Mouse (Mus musculus) heart, postnatal 4 days (tissue): ENCODE results near the gene Ankrd45. TPM values are rescaled to one million over a fixed set of nuclear protein-coding genes. Genes with fewer than 3 reads are reported as not detected.
"Not testable (repeated sequence)": the region's sequence is repeated elsewhere in the genome, so short reads cannot be mapped to it uniquely, and the experiment has no call there.

Source experiments
- DNase-seq: peaks from one replicate; pipeline ENCODE4 v3.0.0; 2021
- total RNA-seq, 2 experiments: library from RNA; stranded (reverse); gene quantifications; 2 replicates each; pipeline ENCODE4 v1.2.3; 2021

The Ankrd45 gene
- total RNA-seq: 1 to 10 TPM; 3.8 TPM

DNA sequence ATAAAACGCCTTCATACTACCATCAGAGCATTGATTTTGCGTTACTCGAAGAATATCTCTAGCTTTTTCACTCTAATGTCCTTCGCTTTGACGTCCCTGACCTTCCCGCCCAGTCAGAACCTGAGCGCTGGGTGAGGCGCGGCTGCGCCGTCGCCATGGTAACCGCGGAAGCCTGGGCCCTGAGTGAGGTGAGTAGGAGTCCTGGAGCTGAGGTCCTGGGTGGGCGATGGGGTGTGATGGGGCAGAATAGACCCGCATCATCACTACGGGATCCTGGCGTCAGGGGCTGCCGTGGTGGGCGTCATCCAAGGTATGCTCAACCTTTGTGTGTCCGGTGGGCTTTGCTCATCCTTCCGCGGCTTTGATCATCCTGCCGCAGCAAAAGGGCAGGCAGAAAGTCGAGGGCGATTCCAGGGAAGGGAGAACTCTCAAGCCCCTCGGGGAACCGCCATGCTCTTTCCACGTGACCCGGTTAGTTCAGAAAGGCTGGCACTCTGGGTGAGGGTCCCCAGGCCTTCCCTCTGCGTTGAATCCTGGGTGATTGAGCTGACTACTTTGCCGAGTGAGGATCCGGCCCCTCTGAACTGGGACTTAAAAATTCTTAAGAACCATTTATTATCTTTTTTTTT is at the start of gene Ankrd45:
Gene Ankrd45, plus strand, starts transcription at position 161 of the 629 bp plus-strand sequence.
- peak; percentile 65 for DNase-seq

DNA sequence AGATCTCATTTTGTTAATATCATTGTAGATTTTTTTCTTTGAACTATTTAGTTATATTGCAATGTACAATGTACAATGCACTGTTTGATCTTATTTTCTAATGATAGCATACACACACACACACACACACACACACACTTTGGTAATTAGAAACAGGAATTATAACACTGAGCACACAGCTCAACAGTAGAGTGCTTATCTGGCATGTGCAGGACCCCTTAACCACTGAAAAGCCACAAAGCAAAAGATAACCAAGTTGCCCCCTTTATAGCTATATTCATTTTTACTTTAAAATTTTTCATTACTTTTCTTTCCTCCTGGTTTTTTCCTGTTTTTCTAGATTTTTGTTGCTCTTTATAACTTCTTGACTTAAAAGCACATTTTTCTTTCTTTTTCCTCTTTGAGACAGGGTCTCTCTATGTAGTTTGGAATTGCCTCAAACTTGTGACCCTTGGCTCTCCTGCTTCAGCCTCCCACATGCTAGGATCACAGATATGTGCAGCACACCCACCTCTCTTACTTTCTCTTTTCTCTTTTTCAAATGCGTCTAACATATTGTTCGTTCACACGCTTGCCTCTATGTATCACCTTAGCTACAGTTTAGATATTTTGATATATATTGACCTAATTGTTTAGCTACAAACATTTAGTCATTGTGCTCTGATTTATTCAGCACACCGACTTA is 42.6 kb upstream of the Ankrd45 start:
- no peak for DNase-seq

DNA sequence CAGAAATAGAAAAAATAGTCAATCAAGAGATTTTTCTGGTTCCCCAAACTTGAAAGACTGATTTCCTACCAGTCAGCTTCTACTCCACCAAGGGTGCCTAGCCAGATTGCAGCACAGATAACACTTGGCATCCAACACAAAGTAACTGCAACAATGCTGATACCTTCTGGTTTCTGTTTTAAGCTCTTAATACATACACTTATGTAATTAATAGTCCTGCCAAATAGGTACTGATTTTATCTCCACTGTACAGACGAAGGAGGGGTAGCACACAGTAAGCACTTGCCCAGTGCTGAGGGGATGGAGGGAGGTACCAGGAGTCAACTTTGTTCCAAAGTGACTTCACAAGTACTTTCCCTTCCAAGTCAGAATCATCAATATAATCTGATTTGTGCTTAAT is 38.6 kb upstream of the Ankrd45 start:
- no peak for DNase-seq

DNA sequence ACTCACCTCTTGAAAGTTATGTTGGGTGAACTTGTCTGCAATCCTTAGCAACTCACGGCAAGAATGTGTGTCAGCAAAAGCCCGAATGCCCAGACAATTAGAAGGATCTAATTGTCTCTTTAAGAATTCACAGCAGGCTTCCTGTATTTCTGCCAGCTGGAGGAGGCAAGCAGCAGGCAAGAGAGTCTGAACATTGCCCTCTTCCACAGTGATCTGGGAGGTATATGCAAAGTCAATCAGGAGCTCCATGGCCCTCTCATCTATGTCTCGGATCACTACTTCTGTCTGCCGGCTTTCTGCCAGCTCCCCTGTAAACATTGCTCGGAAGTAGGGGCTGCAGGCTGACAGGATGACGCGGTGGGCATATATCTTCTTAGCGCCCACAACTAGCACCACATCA is 33.3 kb upstream of the Ankrd45 start:
- DNase-seq: no peak

DNA sequence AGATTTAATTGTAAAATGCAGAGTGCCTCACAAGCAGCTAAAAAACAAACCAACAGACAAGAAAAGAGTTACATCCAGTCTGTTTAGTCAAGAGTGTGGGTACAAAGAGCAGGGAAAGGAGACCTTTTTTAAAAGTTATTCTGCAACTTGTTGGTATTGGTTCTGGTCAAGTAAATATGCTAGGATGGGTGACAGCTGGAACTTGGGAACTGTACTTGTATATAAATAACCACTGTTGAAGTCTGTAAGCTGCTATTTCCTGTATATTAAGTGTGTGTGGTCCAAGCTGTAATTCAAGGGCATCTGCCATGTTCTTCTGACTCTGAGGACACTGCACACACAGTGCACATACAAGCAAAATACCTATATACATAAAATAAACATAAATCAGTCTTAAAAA is 27.9 kb upstream of the Ankrd45 start:
- no peak for DNase-seq

DNA sequence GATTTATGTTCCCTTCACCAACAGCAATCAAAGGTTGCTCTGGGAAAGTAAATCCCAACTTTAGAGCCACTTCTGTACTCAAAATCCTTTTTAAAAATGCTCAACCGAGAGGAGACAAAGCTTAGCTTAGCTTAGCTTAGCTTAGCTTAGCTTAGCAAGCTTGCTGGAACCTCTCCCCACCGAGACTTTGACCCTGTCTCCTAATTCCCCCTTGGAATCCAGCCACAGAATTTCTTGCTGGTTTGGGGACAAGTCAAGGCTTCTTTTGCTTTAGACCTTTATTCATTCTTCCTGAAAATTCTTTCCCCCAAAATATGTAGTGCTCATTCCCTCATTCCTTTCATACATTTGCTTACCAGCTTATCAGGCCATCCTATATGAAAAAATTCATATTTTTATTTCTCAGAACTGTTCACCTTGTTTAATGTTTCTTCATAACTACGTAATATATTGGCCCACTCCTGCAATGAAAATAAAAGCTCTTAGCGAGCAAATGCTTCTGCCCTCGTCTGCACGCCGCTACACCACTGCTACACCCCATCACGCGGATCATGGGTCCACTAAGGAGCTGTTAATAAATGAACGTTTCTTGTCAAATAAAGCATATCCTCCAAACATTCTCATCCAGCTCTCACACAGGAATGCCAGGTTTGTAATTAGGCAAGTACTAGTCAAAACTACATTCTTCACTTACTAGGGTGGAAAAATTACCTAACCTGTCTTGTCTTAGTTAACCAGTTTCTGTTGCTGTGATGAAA is 19.7 kb upstream of the Ankrd45 start:
- DNase-seq: no peak

DNA sequence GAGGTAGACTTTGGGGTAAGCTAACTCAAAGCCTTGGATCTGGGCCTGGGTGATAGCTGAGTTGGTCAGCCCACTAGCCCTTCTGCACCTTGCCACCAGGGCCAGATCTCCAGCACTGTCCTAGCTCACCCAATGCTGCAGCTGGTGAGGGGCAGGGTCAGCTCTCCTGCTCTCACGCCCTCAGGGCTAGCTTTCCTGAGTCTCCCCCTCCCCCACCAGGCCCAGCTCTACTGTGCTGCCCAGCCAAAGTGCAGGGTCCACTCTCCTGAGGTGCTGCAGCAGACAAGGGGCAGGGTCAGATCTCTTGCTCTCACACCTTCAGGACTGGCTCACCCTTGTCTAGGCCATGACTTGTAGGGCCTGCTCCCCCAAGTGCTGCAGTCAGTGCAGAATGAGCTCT is 16.0 kb upstream of the Ankrd45 start:
- no peak for DNase-seq

DNA sequence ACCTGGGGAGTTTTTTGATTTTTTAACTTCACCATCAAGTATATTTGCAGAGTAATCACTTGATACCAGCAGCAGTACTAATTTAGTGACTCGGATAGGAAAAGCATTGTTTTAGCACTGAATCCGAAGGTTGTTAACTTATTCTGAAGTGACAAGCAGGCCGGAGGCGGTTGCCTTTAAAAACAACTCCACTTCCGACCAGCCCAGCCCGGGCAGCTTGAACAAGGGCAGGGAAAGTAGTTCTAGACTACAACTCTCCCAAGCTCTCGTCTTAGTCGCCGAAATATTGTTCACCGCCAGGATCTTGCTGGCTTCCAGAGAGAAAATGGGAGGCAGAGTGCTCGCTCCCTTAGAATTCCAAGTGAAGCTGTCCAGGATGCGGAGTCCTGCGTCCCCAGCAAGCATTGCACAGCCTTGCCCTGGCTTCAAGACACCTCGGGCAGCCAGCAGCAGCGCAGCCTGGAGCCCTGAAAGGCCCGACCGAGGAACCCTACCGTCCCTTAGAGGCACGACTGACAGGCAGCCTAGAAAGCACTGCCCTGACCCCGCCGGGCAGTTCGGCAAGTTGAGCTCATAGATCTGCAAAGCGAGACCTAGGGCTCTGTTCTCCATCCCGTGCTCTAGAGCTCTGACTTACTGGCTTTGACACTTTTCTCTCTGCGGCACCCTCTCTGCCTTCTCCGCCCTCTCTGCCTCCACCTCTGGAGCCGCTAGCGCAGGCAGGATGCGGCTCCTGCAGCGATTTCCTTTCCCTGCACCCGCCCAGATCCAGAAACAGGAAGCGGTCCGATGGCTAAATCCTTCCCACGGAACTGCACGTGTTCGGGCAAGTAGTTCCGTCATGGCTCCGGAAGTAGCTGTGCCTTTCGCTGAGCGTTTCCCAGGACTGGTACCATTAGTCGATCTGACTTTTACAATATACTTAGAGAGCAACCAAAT is 11.5 kb upstream of the Ankrd45 start, which contains the start of gene Klhl20:
Gene Klhl20, minus strand, starts transcription at position 786 of the 939 bp plus-strand sequence.
- peak; percentile 97 for DNase-seq

DNA sequence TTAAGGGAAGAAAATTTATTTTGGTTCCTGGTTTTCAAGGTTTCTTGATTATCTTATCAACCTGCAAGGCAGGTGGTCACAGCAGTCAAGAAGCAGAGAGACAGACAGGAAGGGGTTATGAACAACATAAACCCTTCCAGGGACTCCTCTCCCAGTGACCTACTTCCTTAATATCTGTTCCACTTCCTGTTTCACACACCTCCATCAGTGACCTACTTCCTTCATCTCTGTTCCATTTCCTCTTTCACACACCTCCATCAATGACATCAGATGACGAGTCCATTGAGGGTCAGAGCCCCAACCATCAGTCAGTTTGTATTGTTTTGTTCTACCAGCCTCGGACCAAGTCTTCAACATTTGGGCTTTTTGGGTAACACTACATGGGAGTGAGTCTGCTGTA is 3.0 kb upstream of the Ankrd45 start:
- no peak for DNase-seq

DNA sequence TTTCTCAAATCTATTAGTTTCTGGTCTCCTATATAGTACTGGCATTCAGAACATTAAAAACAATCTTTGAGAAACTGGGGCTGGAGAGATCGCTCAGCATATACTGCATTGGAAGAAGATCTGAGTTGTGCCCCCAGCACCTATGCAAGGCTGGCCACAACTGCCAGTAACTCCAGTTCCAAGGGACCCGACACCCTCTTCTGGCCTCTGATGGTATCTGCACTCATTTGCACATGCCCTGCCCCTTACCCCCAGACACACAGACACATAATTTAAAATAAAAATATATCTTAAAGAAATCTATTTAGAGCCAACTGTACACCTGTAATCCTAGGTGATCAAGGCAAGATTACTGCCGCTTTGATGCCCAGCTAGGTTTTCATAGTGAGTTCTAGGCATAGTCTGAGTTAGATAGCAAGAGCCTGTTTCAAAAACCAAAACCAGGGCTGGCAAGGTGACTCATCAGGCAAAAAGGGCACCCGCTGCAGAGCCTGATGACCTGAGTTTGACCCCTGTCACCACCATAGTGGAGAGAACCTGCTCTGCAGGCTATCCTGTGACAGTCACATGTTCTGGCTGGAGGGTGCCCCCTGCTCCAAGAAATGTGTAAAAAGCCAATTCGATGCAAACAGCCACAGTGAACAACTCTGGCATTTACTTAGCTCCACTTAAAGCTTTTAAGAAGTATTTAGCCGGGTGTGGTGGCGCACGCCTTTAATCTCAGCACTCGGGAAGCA is 2.3 kb upstream of the Ankrd45 start:
- DNase-seq: no peak

DNA sequence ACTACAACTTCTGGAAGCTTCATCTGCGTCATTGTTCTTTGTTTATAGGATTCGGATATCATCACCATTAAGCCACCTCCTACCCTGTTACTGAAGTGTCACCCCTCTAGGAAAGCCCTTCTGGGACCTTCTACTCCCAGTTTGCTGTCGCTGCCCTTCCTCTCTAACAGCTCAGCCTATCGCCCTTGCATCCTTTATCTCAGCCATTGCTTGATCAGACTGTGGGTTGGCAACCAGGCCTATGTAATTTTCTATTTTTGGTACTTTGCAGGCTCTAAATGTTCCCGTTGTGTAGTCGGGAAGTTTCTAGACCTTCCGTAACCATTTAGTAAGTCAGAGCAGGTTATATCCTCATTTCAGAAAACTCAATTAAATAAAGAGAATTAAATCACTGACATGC is 725 bp downstream of the Ankrd45 start:
- DNase-seq: no peak

DNA sequence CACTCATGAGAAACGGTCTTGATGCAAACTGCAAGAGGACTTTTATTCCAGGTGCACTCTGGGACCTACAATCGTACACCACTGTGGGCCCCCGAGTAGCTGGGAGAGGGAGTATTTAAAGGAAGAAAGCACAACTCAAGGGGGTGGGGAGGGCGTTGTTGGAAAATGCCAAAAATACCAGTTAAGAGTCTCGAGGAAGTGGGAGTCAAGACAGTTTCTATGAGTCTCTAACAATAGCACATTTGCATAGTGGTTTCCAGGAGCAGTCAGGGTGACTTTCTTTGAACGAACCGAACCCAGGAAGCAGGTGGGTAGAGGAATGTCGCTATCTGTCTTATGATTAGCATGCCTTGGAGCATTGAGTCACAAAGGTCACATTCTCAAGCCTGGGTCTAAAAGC is 3.1 kb downstream of the Ankrd45 start:
- DNase-seq: not testable (repeated sequence)

DNA sequence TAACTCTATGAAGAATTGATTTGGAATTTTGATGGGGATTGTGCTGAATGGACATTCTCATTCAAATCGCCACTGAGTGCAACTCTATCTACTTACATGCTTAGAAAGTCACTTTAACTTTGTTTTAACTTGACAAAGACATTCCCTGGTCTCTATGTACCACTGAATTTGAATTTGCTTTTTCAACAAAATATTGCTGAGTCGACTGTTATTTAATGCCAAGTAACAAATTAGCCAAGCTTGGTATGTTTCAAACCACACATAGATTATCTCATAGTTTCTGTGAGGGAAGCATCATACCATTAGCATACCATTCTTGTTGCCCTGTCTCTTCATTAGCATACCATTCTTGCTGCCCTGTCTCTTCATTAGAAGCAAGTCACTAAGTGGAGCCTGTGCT is 5.4 kb downstream of the Ankrd45 start:
- no peak for DNase-seq

DNA sequence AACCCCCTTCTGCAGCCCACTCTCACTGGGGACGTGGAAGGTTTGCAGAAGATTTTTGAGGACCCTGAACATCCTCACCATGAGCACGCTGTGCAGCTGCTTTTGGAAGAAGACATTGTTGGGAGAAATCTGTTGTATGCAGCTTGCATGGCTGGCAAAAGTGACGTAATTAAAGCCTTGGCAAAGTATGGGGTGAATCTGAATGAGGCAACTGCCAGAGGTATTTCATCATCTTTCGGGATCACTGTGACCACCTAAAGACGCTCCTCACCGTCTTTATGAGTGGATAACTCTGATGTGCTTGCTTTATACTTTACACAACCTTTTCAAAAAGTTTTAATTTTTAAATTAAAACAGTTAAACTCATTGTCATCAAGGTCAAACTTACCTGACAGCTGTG is 8.6 kb downstream of the Ankrd45 start:
- no peak for DNase-seq

DNA sequence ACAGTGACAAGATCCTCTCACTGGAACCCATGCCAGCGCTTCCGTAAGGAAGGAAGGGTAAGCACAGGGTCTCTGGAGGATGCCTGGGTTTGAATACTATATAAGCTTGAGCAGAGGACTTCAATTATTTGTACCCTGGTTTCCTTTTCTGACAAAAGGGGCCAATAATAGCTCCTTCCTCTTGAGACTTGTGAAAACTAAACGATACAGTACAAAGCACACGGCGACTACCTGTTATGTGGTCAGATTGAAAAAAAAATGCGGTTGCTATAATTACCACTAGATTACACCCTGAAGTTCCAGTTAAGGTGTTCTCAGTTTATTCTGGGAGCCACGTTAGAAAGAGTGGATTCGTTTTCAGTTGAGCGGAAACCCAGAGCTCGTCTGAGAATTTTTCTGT is 14.1 kb downstream of the Ankrd45 start:
- DNase-seq: no peak

DNA sequence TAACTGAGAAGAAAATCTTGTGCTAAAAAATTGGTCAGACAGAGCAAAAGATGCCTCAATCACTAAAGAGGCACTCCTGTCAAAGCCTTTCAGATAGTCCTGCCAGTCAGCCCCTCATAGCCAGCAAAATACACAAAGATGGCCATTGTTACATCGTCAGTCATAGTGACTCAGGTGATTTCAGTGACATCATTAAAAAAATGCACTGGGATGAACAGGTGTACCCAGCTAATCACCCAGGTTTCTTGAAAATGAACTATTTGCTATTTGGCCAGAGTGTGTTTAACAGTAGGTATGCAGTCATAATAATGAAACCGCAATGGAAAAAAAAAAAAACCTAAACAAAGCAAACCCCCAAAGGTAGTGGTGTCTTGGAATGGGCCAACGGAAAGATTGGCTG is 16.7 kb downstream of the Ankrd45 start, which contains the start of gene Tex50:
Gene Tex50, minus strand, starts transcription at position 101 of the 400 bp plus-strand sequence.
- DNase-seq: no peak

DNA sequence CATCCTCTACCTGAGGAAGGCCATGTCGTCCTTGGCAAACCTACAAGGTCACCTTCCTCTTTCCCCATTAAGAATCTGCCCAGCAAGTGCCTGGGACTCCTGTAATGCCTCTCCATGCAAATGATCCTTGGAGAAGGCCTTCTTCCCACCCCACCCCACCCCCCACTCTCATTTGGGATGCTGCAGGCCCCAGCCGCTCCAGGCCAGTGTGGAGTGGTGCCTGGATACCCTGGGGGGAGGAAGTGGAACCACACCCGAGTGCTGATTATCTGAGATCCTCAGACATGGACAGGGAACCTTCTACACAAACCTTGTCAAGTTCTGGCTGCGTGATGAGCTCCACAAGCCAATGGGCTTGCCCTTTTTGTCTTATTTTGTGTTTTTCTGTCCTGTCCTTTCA is 17.8 kb downstream of the Ankrd45 start:
- no peak for DNase-seq

DNA sequence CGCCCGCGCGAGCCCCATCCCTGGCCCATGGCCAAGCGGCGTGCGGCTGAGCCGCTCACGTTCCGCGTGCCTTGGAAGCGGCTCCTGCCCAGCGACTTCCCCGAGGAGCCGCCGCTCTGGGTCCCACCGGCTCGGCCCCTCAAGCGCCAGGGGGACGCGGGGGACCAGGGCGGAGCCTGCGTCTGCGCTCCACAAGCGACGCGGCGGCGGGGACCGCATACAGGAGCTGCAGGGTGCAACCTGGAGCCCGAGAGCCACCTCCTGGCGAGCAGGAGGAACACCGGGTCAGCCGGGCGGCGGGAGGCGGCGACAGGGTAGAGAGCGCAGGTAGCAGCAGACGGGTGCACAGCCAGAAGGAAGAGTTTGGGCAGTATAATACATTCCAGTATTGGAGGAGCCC is 28.2 kb downstream of the Ankrd45 start:
- DNase-seq: peak; percentile 83

DNA sequence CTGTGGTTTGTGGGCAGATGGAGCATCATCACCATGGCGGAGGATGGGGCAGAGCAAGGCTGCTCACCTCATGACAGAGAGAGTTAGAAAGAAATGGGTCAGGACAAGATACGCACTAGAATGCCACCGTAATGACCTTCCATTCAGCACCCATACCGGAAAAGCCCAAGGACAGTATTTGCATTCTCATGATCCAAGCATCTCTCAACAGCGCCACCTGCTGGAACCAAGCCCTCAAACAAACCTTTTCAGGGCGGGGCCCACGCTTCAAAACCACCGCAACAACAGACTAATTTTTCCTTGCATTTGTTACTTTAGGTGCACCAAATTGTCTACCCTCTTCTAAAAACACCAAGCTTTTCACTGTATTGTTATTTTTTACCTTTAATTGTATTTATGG is 38.2 kb downstream of the Ankrd45 start:
- peak; percentile 58 for DNase-seq

DNA sequence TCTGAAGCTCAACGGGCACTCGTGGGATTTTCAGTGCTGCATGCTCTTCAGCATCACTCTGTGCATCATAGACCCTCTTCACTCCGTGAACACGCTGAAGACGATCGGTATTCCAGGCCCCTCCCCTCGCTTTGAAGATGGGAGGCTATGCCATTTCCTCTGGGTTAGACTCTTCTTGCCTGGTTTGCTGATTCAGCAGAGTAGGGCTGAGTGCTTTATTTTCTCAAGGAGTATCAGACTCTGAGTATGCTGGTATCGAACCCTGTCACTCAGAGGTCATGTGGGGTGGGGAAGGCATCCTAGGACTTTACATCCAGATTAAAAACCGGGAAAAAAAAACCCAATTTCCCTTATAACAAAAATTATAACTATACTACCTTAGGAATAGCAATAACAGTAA is 39.9 kb downstream of the Ankrd45 start:
- no peak for DNase-seq

DNA sequence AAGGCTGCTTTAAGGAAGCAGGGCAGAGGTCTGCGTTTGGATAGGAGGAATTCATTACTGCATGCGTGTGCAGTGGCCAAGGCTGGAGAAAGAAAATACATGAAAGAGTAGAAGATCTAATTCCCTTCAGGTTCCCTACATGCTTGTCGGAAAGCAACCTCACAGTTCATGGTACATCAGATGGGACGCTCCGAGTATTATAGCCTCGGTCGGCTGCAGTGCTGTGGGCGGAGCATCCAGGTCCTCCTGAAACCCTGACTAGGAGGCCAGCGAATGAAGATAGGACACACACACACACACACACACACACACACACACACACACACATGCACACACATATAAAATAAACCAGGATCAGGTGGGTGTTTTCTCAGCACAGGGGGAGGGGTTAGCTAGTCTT is 41.2 kb downstream of the Ankrd45 start:
- no peak for DNase-seq

DNA sequence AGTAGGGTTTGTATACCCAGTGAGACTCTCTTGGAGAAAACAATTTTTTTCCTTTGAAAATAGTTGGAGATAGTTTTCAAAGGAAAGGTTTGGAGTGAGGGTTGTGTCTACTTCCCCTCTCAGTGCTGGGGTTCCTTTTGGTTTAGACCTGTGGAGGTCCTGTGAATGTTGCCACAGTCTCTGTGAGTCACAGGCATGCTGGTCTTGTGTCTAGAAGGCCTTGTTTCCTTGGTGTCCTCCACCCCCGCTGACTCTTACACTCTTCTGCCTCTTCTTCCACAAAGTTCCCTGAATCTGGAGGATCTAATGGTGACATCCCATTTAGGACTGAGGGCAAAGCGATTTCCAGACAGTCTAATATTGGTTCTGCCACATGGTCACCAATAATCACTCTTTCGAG is 42.9 kb downstream of the Ankrd45 start:
- no peak for DNase-seq
